Mouse (Mus musculus): ENCODE measurements around the gene Fbf1. TPM values are rescaled to one million over a fixed set of nuclear protein-coding genes. Genes with fewer than 3 reads are reported as not detected.

Gene Fbf1
- polyA plus RNA-seq (2021) = 49.2 TPM

GRCm38 (mm10) chr11:116167884-116168439 is at the start of gene Fbf1:
Gene Fbf1, minus strand, starts transcription at chr11:116168166.
- ChIA-PET POLR2A (interaction anchor here (0.6 to 3.3 kb wide), 4 partner anchors 17 to 32 kb away, joined by 3 to 12 read pairs (median 4); no protein-coding TSS in a partner anchor), CTCF (interaction anchor here (1.1 to 1.8 kb wide), 2 partner anchors 18 to 29 kb away, joined by 5 read pairs; partner anchors contain the start of gene Mrpl38)
- peak; percentile 91 for ATAC-seq
- in situ Hi-C loops (cut with MboI; ENCODE audit: low pct_unique_long_range_greater_than_20kb) = no loop called here
- peak; percentile 72 for DNase-seq (ENCODE audit: low read depth, low spot score)
- TF ChIP-seq CTCF (IDR thresholded peaks at IDR 0.05) = no peak
- H3K27me3 ChIP-seq = no peaks in the 10 kb centered on the region

- DNase-seq (ENCODE audit: low read depth, low spot score) (no peak), ATAC-seq (no peak)
- in situ Hi-C loops (cut with MboI; ENCODE audit: low pct_unique_long_range_greater_than_20kb) = loop anchor here (5.0 kb wide), 1 partner anchor 69 kb away; no protein-coding TSS in a partner anchor
- no peaks in the 10 kb centered on the region for H3K27me3 ChIP-seq
- TF ChIP-seq CTCF (IDR thresholded peaks at IDR 0.05) = no peak
- ChIA-PET POLR2A (no interaction called here), CTCF (interaction anchor here (1.2 kb wide), 2 partner anchors 14 to 74 kb away, joined by 3 to 4 read pairs; no protein-coding TSS in a partner anchor)
These were observed 48.6 kb upstream of the Fbf1 start for GRCm38 (mm10) chr11:116216549-116216948.

- ATAC-seq (no peak), DNase-seq (ENCODE audit: low read depth, low spot score) (no peak)
- ChIA-PET POLR2A (no interaction called here), CTCF (interaction anchor here (1.2 kb wide), 2 partner anchors 14 to 73 kb away, joined by 3 to 4 read pairs; no protein-coding TSS in a partner anchor)
- no peak for TF ChIP-seq CTCF (IDR thresholded peaks at IDR 0.05)
- H3K27me3 ChIP-seq = no peaks in the 10 kb centered on the region
- in situ Hi-C loops (cut with MboI; ENCODE audit: low pct_unique_long_range_greater_than_20kb) = loop anchor here (5.0 kb wide), 1 partner anchor 69 kb away; no protein-coding TSS in a partner anchor
These were observed 48.0 kb upstream of the Fbf1 start for GRCm38 (mm10) chr11:116215991-116216390.

- in situ Hi-C loops (cut with MboI; ENCODE audit: low pct_unique_long_range_greater_than_20kb) = loop anchor here (5.0 kb wide), 1 partner anchor 68 kb away; no protein-coding TSS in a partner anchor
- no peak for TF ChIP-seq CTCF (IDR thresholded peaks at IDR 0.05)
- DNase-seq (ENCODE audit: low read depth, low spot score) (no peak), ATAC-seq (no peak)
- no peaks in the 10 kb centered on the region for H3K27me3 ChIP-seq
- ChIA-PET CTCF (interaction anchor here (1.2 kb wide), 1 partner anchor 72 kb away, joined by 3 read pairs; no protein-coding TSS in a partner anchor), POLR2A (interaction anchor here (0.7 kb wide), 1 partner anchor 46 kb away, joined by 3 read pairs; no protein-coding TSS in a partner anchor)
These were observed 47.2 kb upstream of the Fbf1 start for GRCm38 (mm10) chr11:116215181-116215580.

- no peak for TF ChIP-seq CTCF (IDR thresholded peaks at IDR 0.05)
- no peaks in the 10 kb centered on the region for H3K27me3 ChIP-seq
- ATAC-seq = no peak
- ChIA-PET POLR2A (no interaction called here), CTCF (no interaction called here)
- in situ Hi-C loops (cut with MboI; ENCODE audit: low pct_unique_long_range_greater_than_20kb) = no loop called here
- no peak for DNase-seq (ENCODE audit: low read depth, low spot score)
These were observed 46.0 kb upstream of the Fbf1 start for GRCm38 (mm10) chr11:116213877-116214510.

- ChIA-PET CTCF (no interaction called here), POLR2A (no interaction called here)
- DNase-seq (ENCODE audit: low read depth, low spot score) (no peak), ATAC-seq (no peak)
- in situ Hi-C loops (cut with MboI; ENCODE audit: low pct_unique_long_range_greater_than_20kb) = no loop called here
- no peaks in the 10 kb centered on the region for H3K27me3 ChIP-seq
- TF ChIP-seq CTCF (IDR thresholded peaks at IDR 0.05) = no peak
These were observed 44.9 kb upstream of the Fbf1 start for GRCm38 (mm10) chr11:116212847-116213246.

- no peak for ATAC-seq
- ChIA-PET POLR2A (interaction anchor here (0.7 kb wide), 2 partner anchors 207 to 279 kb away, joined by 4 to 7 read pairs; no protein-coding TSS in a partner anchor), CTCF (no interaction called here)
- no peak for TF ChIP-seq CTCF (IDR thresholded peaks at IDR 0.05)
- in situ Hi-C loops (cut with MboI; ENCODE audit: low pct_unique_long_range_greater_than_20kb) = no loop called here
- H3K27me3 ChIP-seq = no peaks in the 10 kb centered on the region
- no peak for DNase-seq (ENCODE audit: low read depth, low spot score)
These were observed 42.7 kb upstream of the Fbf1 start for GRCm38 (mm10) chr11:116210696-116211095.

GRCm38 (mm10) chr11:116209257-116209656 is 41.3 kb upstream of the Fbf1 start:
- TF ChIP-seq CTCF (IDR thresholded peaks at IDR 0.05) = no peak
- in situ Hi-C loops (cut with MboI; ENCODE audit: low pct_unique_long_range_greater_than_20kb) = no loop called here
- ChIA-PET CTCF (no interaction called here), POLR2A (no interaction called here)
- H3K27me3 ChIP-seq = no peaks in the 10 kb centered on the region
- ATAC-seq (no peak), DNase-seq (ENCODE audit: low read depth, low spot score) (no peak)

GRCm38 (mm10) chr11:116208660-116209059 is 40.7 kb upstream of the Fbf1 start:
- no peak for TF ChIP-seq CTCF (IDR thresholded peaks at IDR 0.05)
- ChIA-PET CTCF (no interaction called here), POLR2A (no interaction called here)
- in situ Hi-C loops (cut with MboI; ENCODE audit: low pct_unique_long_range_greater_than_20kb) = no loop called here
- DNase-seq (ENCODE audit: low read depth, low spot score) (no peak), ATAC-seq (no peak)
- no peaks in the 10 kb centered on the region for H3K27me3 ChIP-seq

GRCm38 (mm10) chr11:116206678-116207077 is 38.7 kb upstream of the Fbf1 start:
- DNase-seq (ENCODE audit: low read depth, low spot score) (no peak), ATAC-seq (no peak)
- ChIA-PET POLR2A (no interaction called here), CTCF (no interaction called here)
- TF ChIP-seq CTCF (IDR thresholded peaks at IDR 0.05) = no peak
- no peaks in the 10 kb centered on the region for H3K27me3 ChIP-seq
- in situ Hi-C loops (cut with MboI; ENCODE audit: low pct_unique_long_range_greater_than_20kb) = no loop called here

- no peak for ATAC-seq
- no peaks in the 10 kb centered on the region for H3K27me3 ChIP-seq
- DNase-seq (ENCODE audit: low read depth, low spot score) = no peak
- ChIA-PET CTCF (interaction anchor here (2.1 kb wide), 1 partner anchor 13 kb away, joined by 4 read pairs; no protein-coding TSS in a partner anchor), POLR2A (interaction anchor here (0.6 kb wide), 1 partner anchor 71 kb away, joined by 3 read pairs; no protein-coding TSS in a partner anchor)
- in situ Hi-C loops (cut with MboI; ENCODE audit: low pct_unique_long_range_greater_than_20kb) = no loop called here
- TF ChIP-seq CTCF (IDR thresholded peaks at IDR 0.05) = no peak
These were observed 35.2 kb upstream of the Fbf1 start for GRCm38 (mm10) chr11:116203150-116203549.

Measured in Patski (cell line).